Mouse (Mus musculus): ENCODE data around the gene Sqstm1. TPM values are rescaled to one million over a fixed set of nuclear protein-coding genes. Genes with fewer than 3 reads are reported as not detected.

Sqstm1 gene
- total and polyA plus RNA-seq, 3 experiments = 202 to 579 (median 456) TPM

DNA sequence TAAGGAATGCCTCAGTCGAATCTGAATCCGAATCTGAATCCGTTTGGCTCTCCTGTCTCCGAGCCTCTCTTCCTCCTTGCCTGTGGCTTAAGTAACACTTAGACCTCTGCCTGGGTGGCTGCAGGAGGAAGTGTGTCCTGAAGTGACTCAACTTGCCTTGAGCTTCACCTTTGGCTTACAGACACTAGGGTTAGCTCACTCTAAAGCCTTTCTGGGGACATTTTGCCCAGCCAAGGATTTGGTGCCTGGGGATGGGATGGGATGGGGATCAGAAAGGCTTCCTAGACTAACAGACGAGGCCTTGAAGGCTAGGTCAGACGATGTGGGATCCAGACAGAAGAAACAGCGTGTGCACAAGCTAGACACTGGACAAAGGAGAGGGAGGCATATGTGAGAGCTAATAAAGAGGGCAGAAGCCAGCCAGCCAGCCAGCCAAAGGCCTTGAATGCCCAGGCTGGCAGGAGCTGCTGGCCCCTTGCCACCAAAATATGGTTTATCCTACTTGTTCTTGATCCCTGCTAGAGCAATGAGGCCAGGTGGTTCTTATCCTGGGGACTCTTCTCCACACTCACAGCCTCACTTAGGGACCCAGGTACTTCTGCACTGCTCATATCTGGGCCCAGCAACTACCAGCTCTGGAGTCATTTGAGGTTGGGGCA lies 18.8 kb upstream of the Sqstm1 start:
- dilution Hi-C loops (cut with MboI; ENCODE audit: extremely low pct_ligation_motif_present, extremely low pct_unique_long_range_greater_than_20kb, low sequenced_read_pairs) = no loop called here
- Histone ChIP-seq H3K79me2 (replicated peaks; ENCODE audit: control insufficient read depth, extremely low read depth, insufficient read depth, poor library complexity, severe bottlenecking) (no peaks in the 10 kb centered on the region; the same call in 1 of the 2 replicates), H3K27ac (ENCODE audit: insufficient read depth, low read depth) (no peak overlapping the region), H3K4me2 (ENCODE audit: insufficient read depth, low read depth, poor library complexity, severe bottlenecking) (no peak overlapping the region), H3K4me1 (ENCODE audit: control insufficient read depth in 1 of 2, insufficient read depth in 2 of 2) (peaks cover 23 to 57% of the 10 kb centered on the region in 2 experiments), H3K36me3 (replicated peaks in 1 of 2; ENCODE audit: control insufficient read depth in 1 of 2, insufficient read depth in 1 of 2, low read length in 1 of 2) (peaks cover 34 to 57% of the 10 kb centered on the region in 2 experiments), H3K9me3 (replicated peaks; ENCODE audit: low read length) (no peaks in the 10 kb centered on the region), H3K9ac (ENCODE audit: insufficient read depth, low read depth) (no peak overlapping the region), H3K4me3 (replicated peaks in 1 of 3; ENCODE audit: low read depth in 2 of 3, low read length in 2 of 3, poor library complexity in 1 of 3) (no peak overlapping the region), H3K27me3 (replicated peaks) (no peaks in the 10 kb centered on the region)
- in situ Hi-C loops (cut with MboI; ENCODE audit: low pct_ligation_motif_present, low pct_unique_long_range_greater_than_20kb, low sequenced_read_pairs) = loop anchor here (5.0 to 10.0 kb wide), 3 partner anchors 67 to 245 kb away; no protein-coding TSS in a partner anchor
- TF ChIP-seq MYC (IDR thresholded peaks at IDR 0.05; ENCODE audit: low read depth, low read length) = no peak
- TF ChIP-seq KAT2A (IDR thresholded peaks at IDR 0.05; ENCODE audit: insufficient replicate concordance, low read length) = no peak
- TF ChIP-seq MAFK (IDR thresholded peaks at IDR 0.05; ENCODE audit: insufficient replicate concordance, low read length) = no peak
- no peak for TF ChIP-seq USF1 (IDR thresholded peaks at IDR 0.05; ENCODE audit: low read depth, low read length)
- TF ChIP-seq RCOR1 (conservative IDR thresholded peaks at IDR 0.05; ENCODE audit: low read depth, low read length) = no peak
- no peak for TF ChIP-seq UBTF (IDR thresholded peaks at IDR 0.05; ENCODE audit: low read depth, low read length)
- no peak for TF ChIP-seq ZKSCAN1 (IDR thresholded peaks at IDR 0.05; ENCODE audit: borderline replicate concordance, low read depth, low read length)
- TF ChIP-seq NELFE (IDR thresholded peaks at IDR 0.05; ENCODE audit: low read depth, low read length) = no peak
- no peak for TF ChIP-seq EP300 (IDR thresholded peaks at IDR 0.05; ENCODE audit: low read length)
- no peak for DNase-seq (ENCODE audit: extremely low read depth)

DNA sequence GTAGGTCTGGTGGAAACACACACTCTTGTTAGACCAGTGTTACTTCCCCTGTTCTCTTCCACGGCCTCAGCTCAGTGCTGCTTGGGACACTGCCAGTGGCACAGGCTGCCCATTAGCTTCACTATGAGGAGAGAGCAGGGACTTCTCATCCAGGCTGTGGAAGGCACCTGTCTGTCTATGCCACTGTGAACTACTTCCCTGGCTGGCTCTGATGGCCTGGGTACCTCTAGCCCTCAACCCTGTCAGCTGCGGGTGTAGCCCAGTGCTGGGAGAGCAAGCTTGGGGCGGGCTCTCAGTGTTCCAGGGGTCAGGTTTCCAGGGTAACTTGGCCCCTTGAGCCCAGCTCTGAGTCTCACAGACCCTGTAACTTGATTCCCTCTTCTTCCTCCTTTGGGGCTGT lies 18.1 kb upstream of the Sqstm1 start:
- Histone ChIP-seq H3K27ac (ENCODE audit: insufficient read depth, low read depth) (no peak overlapping the region), H3K27me3 (replicated peaks) (no peaks in the 10 kb centered on the region), H3K4me3 (replicated peaks in 1 of 3; ENCODE audit: low read depth in 2 of 3, low read length in 2 of 3, poor library complexity in 1 of 3) (no peak overlapping the region), H3K79me2 (replicated peaks; ENCODE audit: control insufficient read depth, extremely low read depth, insufficient read depth, poor library complexity, severe bottlenecking) (no peaks in the 10 kb centered on the region; the same call in 1 of the 2 replicates), H3K4me1 (ENCODE audit: control insufficient read depth in 1 of 2, insufficient read depth in 2 of 2) (peaks cover 25 to 59% of the 10 kb centered on the region in 2 experiments), H3K9me3 (replicated peaks; ENCODE audit: low read length) (no peaks in the 10 kb centered on the region), H3K4me2 (ENCODE audit: insufficient read depth, low read depth, poor library complexity, severe bottlenecking) (no peak overlapping the region), H3K9ac (ENCODE audit: insufficient read depth, low read depth) (no peak overlapping the region), H3K36me3 (replicated peaks in 1 of 2; ENCODE audit: control insufficient read depth in 1 of 2, insufficient read depth in 1 of 2, low read length in 1 of 2) (peaks cover 28 to 51% of the 10 kb centered on the region in 2 experiments)
- dilution Hi-C loops (cut with MboI; ENCODE audit: extremely low pct_ligation_motif_present, extremely low pct_unique_long_range_greater_than_20kb, low sequenced_read_pairs) = no loop called here
- TF ChIP-seq CHD1 (IDR thresholded peaks at IDR 0.05; ENCODE audit: low read depth, low read length) = no peak
- TF ChIP-seq MAZ (IDR thresholded peaks at IDR 0.05; ENCODE audit: low read depth, low read length) = no peak
- TF ChIP-seq HCFC1 (IDR thresholded peaks at IDR 0.05; ENCODE audit: low read depth, low read length) = no peak
- no peak for TF ChIP-seq EP300 (IDR thresholded peaks at IDR 0.05; ENCODE audit: low read length)
- no peak for TF ChIP-seq NRF1 (IDR thresholded peaks at IDR 0.05; ENCODE audit: low read depth, low read length)
- TF ChIP-seq KAT2A (IDR thresholded peaks at IDR 0.05; ENCODE audit: insufficient replicate concordance, low read length) = no peak
- TF ChIP-seq TBP (conservative IDR thresholded peaks at IDR 0.05; ENCODE audit: low read depth, low read length) = no peak
- TF ChIP-seq POLR2AphosphoS2 (IDR thresholded peaks at IDR 0.05; ENCODE audit: low read depth, low read length) = no peak
- no peak for TF ChIP-seq SMC3 (IDR thresholded peaks at IDR 0.05; ENCODE audit: low read depth, low read length)
- TF ChIP-seq PAX5 (IDR thresholded peaks at IDR 0.05; ENCODE audit: low read length) = no peak
- no peak for TF ChIP-seq MXI1 (IDR thresholded peaks at IDR 0.05; ENCODE audit: low read depth, low read length)
- DNase-seq (ENCODE audit: extremely low read depth) = no peak
- in situ Hi-C loops (cut with MboI; ENCODE audit: low pct_ligation_motif_present, low pct_unique_long_range_greater_than_20kb, low sequenced_read_pairs) = loop anchor here (5.0 to 10.0 kb wide), 3 partner anchors 66 to 244 kb away; no protein-coding TSS in a partner anchor
